Mouse (Mus musculus): ENCODE measurements at regions not wholly inside any gene's neighbourhood (a gene's known extent, or its start where the extent isn't known, plus 50 kb on each side); places are given as distances from the start of the nearest gene placed in this dataset.

DNA sequence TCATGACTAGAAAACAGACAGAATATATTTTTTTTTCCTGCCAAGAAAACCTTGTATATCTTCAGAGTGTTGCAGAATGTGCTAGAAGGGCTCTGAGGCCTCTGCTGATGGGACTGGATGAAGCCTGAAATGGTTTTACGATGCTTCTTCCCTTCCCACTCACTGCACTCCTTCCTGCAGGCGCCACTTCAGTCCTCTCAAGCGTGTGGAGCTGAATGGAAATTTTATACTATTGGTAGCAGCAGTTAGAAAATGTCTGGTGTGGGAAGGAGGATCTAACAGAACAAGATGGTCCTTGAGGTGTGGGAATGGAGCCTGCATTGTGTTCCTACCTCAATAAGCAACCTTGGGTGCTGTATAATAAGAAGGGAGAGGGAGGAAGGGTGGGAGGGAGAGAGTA, 166.1 kb upstream of the Smlr1 start:
- no peaks in the 10 kb centered on the region for H3K9me3 ChIP-seq (replicated peaks)
- no peak overlapping the region for H3K4me3 ChIP-seq (replicated peaks)
- ATAC-seq (ENCODE audit: insufficient number of reproducible peaks, low FRiP score, low TSS enrichment, low read depth), result no peak
- no peaks in the 10 kb centered on the region for H3K4me1 ChIP-seq
- WGBS, result 86% methylated on average over 3 of the region's 3 CpGs
- no peak overlapping the region for H3K27ac ChIP-seq (replicated peaks)
- no peaks in the 10 kb centered on the region for H3K36me3 ChIP-seq
- H3K27me3 ChIP-seq, result no peaks in the 10 kb centered on the region
- H3K9ac ChIP-seq, result no peak overlapping the region
- H3K4me2 ChIP-seq (replicated peaks), result no peak overlapping the region

DNA sequence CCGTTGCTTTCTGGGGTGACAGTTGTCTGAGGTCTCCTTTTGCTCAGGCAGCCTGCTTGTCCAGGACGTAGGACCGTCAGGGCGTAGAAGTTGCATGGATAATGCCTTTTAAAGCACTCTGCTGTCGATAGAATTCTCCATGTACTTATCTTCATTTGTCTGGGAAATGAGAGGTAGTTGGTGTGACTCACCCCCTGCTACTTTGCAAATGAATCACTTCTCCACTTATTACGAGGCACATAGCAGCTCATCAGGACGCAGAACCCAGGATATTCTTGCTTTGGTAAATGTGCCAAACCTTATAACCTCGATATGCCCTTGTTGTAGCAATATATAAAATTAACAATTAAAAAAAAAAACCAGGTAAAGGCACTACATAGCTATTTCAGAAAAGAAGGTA, 159.7 kb upstream of the Smlr1 start:
- Histone ChIP-seq H3K4me2 (replicated peaks) (no peak overlapping the region), H3K27me3 (no peaks in the 10 kb centered on the region), H3K27ac (replicated peaks) (no peak overlapping the region), H3K9ac (no peak overlapping the region), H3K4me1 (no peaks in the 10 kb centered on the region), H3K36me3 (no peaks in the 10 kb centered on the region), H3K9me3 (replicated peaks) (no peaks in the 10 kb centered on the region), H3K4me3 (replicated peaks) (no peak overlapping the region)
- ATAC-seq (ENCODE audit: insufficient number of reproducible peaks, low FRiP score, low TSS enrichment, low read depth), result no peak
- WGBS, result 79% methylated on average over 8 of the region's 8 CpGs

DNA sequence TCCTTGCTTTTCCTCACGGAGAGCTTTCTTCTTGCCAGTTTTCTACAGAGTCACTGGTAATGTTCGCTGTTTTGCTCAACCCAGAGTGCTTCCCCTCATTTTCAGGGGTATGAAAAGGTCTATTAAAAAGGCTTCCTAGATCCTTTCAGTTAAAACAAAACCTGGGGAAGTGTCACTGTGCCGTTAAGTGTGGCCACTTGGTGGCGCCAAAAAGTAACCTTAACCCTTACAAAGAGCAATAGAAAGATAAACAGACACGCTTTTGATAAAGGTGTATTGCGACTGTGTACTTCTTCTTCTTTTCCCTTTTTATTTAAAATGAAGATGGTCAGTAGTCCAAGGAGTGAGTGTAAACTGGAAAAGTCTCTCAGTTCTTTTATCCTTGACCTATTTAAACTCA, 145.2 kb upstream of the Smlr1 start:
- Histone ChIP-seq H3K36me3 (no peaks in the 10 kb centered on the region), H3K9me3 (replicated peaks) (no peaks in the 10 kb centered on the region), H3K4me2 (replicated peaks) (no peak overlapping the region), H3K4me3 (replicated peaks) (no peak overlapping the region), H3K27me3 (no peaks in the 10 kb centered on the region), H3K27ac (replicated peaks) (no peak overlapping the region), H3K4me1 (no peaks in the 10 kb centered on the region), H3K9ac (no peak overlapping the region)
- no peak for ATAC-seq (ENCODE audit: insufficient number of reproducible peaks, low FRiP score, low TSS enrichment, low read depth)
- WGBS, result 16% methylated on average over 6 of the region's 6 CpGs

DNA sequence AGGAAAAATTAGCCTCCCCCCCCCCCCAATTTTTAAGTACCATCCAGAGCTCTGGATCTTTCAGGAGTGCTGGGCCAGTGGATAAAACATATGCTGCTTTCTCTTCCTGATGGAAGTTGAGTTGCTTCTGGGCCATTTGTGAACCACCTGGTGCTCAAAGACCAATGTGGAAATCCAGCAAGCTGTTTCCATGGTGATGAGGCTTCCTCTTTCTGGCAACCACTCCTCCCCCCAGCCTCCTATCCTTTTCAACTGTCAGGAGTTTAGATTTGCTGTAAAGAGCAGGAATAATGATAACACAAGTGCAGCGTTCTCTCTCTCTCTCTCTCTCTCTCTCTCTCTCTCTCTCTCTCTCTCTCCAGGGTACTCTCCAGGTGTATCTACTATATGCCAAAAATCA, 141.8 kb upstream of the Smlr1 start:
- ATAC-seq (ENCODE audit: insufficient number of reproducible peaks, low FRiP score, low TSS enrichment, low read depth), result no peak
- no peaks in the 10 kb centered on the region for H3K36me3 ChIP-seq
- no peak overlapping the region for H3K9ac ChIP-seq
- no peak overlapping the region for H3K4me2 ChIP-seq (replicated peaks)
- 39% methylated on average over 1 of the region's 1 CpGs for WGBS
- no peak overlapping the region for H3K4me3 ChIP-seq (replicated peaks)
- no peaks in the 10 kb centered on the region for H3K27me3 ChIP-seq
- no peaks in the 10 kb centered on the region for H3K9me3 ChIP-seq (replicated peaks)
- no peaks in the 10 kb centered on the region for H3K4me1 ChIP-seq
- no peak overlapping the region for H3K27ac ChIP-seq (replicated peaks)

DNA sequence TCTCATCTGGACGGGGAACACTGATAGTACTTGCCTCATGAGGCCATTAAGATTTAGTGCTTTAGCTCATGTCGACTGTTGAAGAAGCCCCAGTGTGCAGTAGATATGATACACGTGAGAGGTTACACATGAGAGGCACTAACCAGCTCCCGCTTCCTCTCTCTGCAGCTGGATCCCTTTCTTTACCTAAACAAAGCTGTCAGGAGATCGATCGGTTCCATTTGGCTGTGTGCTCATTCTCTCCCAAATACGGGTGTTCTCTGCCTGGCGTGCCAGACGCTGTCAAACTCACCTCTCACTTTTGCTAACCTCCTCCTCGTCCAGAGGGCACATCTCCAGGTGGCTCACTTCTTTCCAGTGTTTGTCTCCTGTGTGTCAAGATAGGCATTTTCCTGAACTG, 139.3 kb upstream of the Smlr1 start:
- Histone ChIP-seq H3K4me1 (no peaks in the 10 kb centered on the region), H3K27me3 (no peaks in the 10 kb centered on the region), H3K27ac (replicated peaks) (no peak overlapping the region), H3K36me3 (no peaks in the 10 kb centered on the region), H3K9me3 (replicated peaks) (no peaks in the 10 kb centered on the region), H3K9ac (no peak overlapping the region), H3K4me2 (replicated peaks) (no peak overlapping the region), H3K4me3 (replicated peaks) (no peak overlapping the region)
- ATAC-seq (ENCODE audit: insufficient number of reproducible peaks, low FRiP score, low TSS enrichment, low read depth), result no peak
- 73% methylated on average over 10 of the region's 10 CpGs for WGBS

DNA sequence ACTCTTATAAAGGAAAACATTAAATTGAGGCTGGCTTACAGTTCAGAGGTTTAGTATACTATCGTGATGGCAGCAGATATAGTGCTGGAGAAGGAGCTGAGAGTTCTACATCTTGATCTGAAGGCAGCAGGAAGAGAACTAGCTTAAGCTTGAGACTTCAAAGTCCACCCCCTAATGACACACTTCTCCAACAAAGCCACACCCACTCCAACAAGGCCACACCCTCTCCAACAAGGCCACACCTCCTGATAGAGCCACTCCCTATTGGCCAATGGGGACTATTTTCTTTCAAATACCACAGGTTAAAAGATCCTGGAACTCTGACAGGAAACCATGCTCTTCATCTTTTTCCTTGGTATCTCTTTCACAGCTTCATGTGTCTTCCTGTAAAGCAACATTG, 134.0 kb upstream of the Smlr1 start:
- no peaks in the 10 kb centered on the region for H3K27me3 ChIP-seq
- no peak for ATAC-seq (ENCODE audit: insufficient number of reproducible peaks, low FRiP score, low TSS enrichment, low read depth)
- H3K9ac ChIP-seq, result no peak overlapping the region
- no peak overlapping the region for H3K27ac ChIP-seq (replicated peaks)
- no peak overlapping the region for H3K4me3 ChIP-seq (replicated peaks)
- H3K9me3 ChIP-seq (replicated peaks), result no peaks in the 10 kb centered on the region
- H3K36me3 ChIP-seq, result no peaks in the 10 kb centered on the region
- WGBS, result 90% methylated on average over 1 of the region's 1 CpGs
- H3K4me1 ChIP-seq, result no peaks in the 10 kb centered on the region
- no peak overlapping the region for H3K4me2 ChIP-seq (replicated peaks)

DNA sequence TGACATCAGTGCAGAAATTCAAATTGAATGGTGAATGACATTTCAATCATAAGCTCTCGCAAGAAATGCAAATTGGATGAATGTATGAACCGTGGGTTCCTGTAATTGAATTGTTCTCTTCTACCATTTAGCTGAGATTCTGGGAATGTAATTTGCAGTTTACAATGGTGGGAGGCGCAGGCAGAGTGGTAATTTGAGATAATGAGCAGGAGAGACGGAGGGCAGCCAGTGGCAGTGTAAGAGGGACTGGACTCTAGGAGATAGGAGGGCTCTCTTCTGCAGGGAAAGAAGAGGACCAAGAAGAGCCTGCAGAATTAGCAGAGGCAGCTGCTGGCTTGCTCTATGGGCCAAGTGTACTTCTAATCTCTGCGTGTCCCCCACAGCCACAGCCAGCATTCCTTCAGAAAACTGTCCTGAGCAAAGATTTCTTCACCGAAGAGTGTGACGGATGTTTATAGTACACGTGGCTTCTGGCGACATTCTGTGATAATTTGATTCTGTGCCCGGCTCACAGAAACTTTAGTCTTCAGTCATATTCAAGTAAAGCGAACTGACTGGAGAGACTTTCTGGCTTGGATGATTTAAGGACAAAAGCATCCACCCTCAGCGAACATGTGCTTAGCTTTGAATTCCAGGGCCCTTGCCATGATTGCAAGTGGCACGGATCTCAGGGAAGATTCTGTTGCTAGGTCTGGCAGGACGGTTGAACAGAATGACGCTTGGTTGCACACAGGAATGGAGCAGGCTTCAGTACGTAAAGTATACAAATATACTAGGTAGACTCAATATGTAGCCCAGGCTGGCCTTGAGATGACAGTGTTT, 116.9 kb upstream of the Smlr1 start:
- H3K4me2 ChIP-seq (replicated peaks), result no peak overlapping the region
- ATAC-seq (ENCODE audit: insufficient number of reproducible peaks, low FRiP score, low TSS enrichment, low read depth), result no peak
- H3K4me1 ChIP-seq, result no peaks in the 10 kb centered on the region
- 0 out of 2 replicates have a peak overlapping the region, but pooled peaks have one; percentile 55 for H3K27ac ChIP-seq (replicated peaks)
- WGBS, result 49% methylated on average over 16 of the region's 16 CpGs
- H3K27me3 ChIP-seq, result no peaks in the 10 kb centered on the region
- no peaks in the 10 kb centered on the region for H3K9me3 ChIP-seq (replicated peaks)
- H3K9ac ChIP-seq, result no peak overlapping the region
- H3K4me3 ChIP-seq (replicated peaks), result no peak overlapping the region
- H3K36me3 ChIP-seq, result no peaks in the 10 kb centered on the region

DNA sequence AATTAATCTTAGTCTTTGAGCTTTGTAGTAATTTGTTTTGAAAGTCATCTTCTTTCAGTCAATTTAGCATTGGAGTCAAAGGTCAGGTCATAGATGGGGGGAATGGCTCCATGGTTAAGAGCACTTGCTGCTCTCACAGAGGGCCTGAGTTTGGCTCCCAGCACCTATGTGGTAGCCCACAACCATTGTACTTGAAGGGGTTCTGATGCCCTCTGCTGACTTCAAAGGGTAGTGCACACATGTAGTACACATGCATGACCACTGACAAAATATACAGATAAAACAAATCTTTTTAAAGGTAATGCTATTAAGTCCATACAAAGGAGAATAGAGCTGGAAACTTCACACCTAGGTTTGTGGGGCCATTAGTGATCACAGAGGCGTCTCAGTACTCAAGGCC, 111.7 kb upstream of the Smlr1 start:
- Histone ChIP-seq H3K27ac (replicated peaks) (no peak overlapping the region), H3K9me3 (replicated peaks) (no peaks in the 10 kb centered on the region), H3K4me2 (replicated peaks) (no peak overlapping the region), H3K4me1 (no peaks in the 10 kb centered on the region), H3K9ac (no peak overlapping the region), H3K4me3 (replicated peaks) (no peak overlapping the region), H3K36me3 (no peaks in the 10 kb centered on the region), H3K27me3 (no peaks in the 10 kb centered on the region)
- WGBS, result 78% methylated on average over 1 of the region's 1 CpGs
- ATAC-seq (ENCODE audit: insufficient number of reproducible peaks, low FRiP score, low TSS enrichment, low read depth), result no peak

DNA sequence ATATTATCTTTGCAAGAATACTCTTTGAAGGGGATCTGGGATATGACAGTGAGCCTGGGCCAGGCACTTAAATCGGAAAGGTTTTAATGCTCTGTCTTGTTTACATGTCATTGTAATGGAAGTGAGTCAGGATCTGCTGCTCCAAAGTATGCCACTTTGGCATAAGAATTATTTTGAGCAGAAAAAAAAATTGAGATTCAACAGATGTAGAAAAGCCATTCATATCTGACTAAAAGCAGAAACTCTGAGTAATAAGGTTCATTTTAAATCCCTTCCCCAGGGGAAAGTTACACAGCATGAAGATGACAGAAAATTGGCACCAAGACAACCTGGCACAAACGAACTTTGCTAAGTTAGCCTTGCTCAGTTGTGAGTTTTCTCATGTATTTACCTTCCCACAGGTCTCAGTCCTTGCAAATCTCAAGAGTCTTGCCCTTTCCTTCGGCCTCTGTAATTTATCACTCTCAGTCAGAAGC, 107.5 kb upstream of the Smlr1 start:
- Histone ChIP-seq H3K27ac (replicated peaks) (no peak overlapping the region), H3K27me3 (no peaks in the 10 kb centered on the region), H3K9ac (no peak overlapping the region), H3K9me3 (replicated peaks) (no peaks in the 10 kb centered on the region), H3K4me3 (replicated peaks) (no peak overlapping the region), H3K36me3 (no peaks in the 10 kb centered on the region), H3K4me1 (no peaks in the 10 kb centered on the region), H3K4me2 (replicated peaks) (no peak overlapping the region)
- 50% methylated on average over 3 of the region's 3 CpGs for WGBS
- no peak for ATAC-seq (ENCODE audit: insufficient number of reproducible peaks, low FRiP score, low TSS enrichment, low read depth)

DNA sequence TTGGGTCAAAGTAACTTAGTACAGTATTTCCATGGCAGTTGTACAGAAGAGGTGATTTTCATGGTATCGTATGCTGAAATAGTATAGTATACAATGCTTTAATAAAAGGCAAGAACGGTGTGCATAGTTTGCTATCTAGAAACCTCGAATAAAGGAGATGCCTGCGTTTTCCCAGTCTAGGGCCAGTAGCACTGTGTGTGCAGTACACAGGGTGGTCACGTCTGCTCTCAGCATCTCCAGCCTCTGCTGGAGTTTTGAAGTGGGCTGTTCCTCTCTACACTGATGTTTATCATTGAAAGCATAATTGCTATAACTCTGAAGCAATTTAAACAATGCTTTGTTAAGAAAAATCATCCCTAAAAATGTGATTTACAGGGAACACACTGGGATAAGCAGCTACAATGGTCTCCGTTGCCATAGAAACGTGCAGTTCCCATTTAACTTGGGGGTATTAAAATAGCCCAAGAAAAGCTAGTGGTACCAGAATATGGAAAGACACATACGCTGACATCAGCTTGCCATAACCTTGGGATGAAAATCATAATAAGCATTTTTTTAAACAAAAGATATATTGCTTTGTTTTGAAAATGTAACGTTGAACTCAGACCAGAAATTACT, 106.1 kb upstream of the Smlr1 start:
- Histone ChIP-seq H3K9ac (no peak overlapping the region), H3K27me3 (no peaks in the 10 kb centered on the region), H3K36me3 (no peaks in the 10 kb centered on the region), H3K4me1 (no peaks in the 10 kb centered on the region), H3K27ac (replicated peaks) (no peak overlapping the region), H3K4me2 (replicated peaks) (no peak overlapping the region), H3K4me3 (replicated peaks) (no peak overlapping the region), H3K9me3 (replicated peaks) (no peaks in the 10 kb centered on the region)
- ATAC-seq (ENCODE audit: insufficient number of reproducible peaks, low FRiP score, low TSS enrichment, low read depth), result no peak
- WGBS, result 84% methylated on average over 9 of the region's 9 CpGs

DNA sequence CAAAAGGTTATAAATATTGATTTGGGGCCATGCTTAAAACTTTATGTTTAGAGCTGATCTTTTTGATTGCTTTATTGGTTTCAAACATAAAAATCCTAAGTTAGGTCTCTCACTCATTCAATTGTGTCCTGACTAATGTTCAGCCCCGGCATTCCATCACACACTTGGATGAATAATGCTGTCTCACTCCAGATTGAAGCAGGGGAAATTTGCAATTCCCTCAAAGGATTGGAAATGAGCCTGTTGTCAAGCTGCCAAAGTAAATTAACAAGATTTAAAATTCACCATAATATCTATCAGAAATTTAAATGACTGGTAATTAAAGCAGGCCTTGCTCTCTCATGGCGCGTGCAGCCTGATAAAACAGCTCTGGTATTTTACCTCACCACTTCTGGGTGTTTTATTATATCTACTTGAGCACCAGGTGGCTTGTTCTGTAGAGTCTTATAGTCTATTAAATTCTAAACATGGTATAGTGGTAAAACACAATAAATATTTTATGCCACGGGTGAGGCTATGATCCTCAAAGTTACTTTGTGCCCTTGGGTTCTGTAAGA, 97.1 kb upstream of the Smlr1 start:
- 78% methylated on average over 4 of the region's 4 CpGs for WGBS
- H3K36me3 ChIP-seq, result no peaks in the 10 kb centered on the region
- H3K27ac ChIP-seq (replicated peaks), result no peak overlapping the region
- ATAC-seq (ENCODE audit: insufficient number of reproducible peaks, low FRiP score, low TSS enrichment, low read depth), result no peak
- no peaks in the 10 kb centered on the region for H3K9me3 ChIP-seq (replicated peaks)
- no peak overlapping the region for H3K9ac ChIP-seq
- H3K4me3 ChIP-seq (replicated peaks), result no peak overlapping the region
- no peaks in the 10 kb centered on the region for H3K27me3 ChIP-seq
- no peaks in the 10 kb centered on the region for H3K4me1 ChIP-seq
- H3K4me2 ChIP-seq (replicated peaks), result no peak overlapping the region
